Mouse (Mus musculus) liver, adult 2 months (tissue): ENCODE results near the gene Naxd. TPM values are rescaled to one million over a fixed set of nuclear protein-coding genes. Genes with fewer than 3 reads are reported as not detected.
"Not testable (repeated sequence)": the region's sequence is repeated elsewhere in the genome, so short reads cannot be mapped to it uniquely, and the experiment has no call there.

Experiments used
- DNase-seq: peaks from one replicate; pipeline ENCODE4 v3.0.0-alpha.2; 2011; ENCODE audit warnings: low read depth, low spot score; ENCODE audit errors: extremely low read depth
- H3K27ac ChIP-seq: fragments of 200-500 bp; replicated peaks from 2 replicates; pipeline ENCODE4 v1.5.1; 2012; ENCODE audit warnings: low read depth, mild to moderate bottlenecking, control low read depth, inconsistent platforms, low read length; ENCODE audit not compliant: insufficient read depth
- H3K27me3 ChIP-seq: fragments of 200-500 bp; 2 replicates; pipeline ENCODE4 v1.6.1; 2012; ENCODE audit warnings: mild to moderate bottlenecking, moderate library complexity, low read length, inconsistent platforms; ENCODE audit not compliant: control insufficient read depth, insufficient read depth
- H3K36me3 ChIP-seq: fragments of 200-500 bp; 2 replicates; pipeline ENCODE4 v1.6.1; 2012; ENCODE audit warnings: low read length, inconsistent platforms; ENCODE audit not compliant: control insufficient read depth, insufficient read depth
- H3K4me1 ChIP-seq: fragments of 200-500 bp; 2 replicates; pipeline ENCODE4 v1.6.1; 2011; ENCODE audit warnings: low read length; ENCODE audit not compliant: control insufficient read depth, insufficient read depth
- H3K4me3 ChIP-seq: fragments of 200-500 bp; 2 replicates; pipeline ENCODE4 v1.5.1; 2011; ENCODE audit warnings: low read depth, mild to moderate bottlenecking, control low read depth, low read length, moderate library complexity; ENCODE audit not compliant: insufficient read depth
- H3K79me2 ChIP-seq: fragments of 200-500 bp; 2 replicates; pipeline ENCODE4 v1.6.1; 2012; ENCODE audit warnings: inconsistent platforms, mild to moderate bottlenecking, low read length, moderate library complexity; ENCODE audit not compliant: control insufficient read depth, insufficient read depth
- H3K9ac ChIP-seq: fragments of 200-500 bp; 2 replicates; pipeline ENCODE4 v1.6.1; 2012; ENCODE audit warnings: low read depth, mild to moderate bottlenecking, control low read depth, inconsistent platforms, low read length
- CTCF ChIP-seq: fragments of 200-500 bp; IDR thresholded peaks from 2 replicates; pipeline ENCODE4 v1.5.1; 2011; ENCODE audit warnings: low read depth, low read length, control low read depth
- POLR2A ChIP-seq: fragments of 200-500 bp; IDR thresholded peaks from 2 replicates; pipeline ENCODE4 v1.6.1; 2011; ENCODE audit warnings: low read length, control low read depth; ENCODE audit not compliant: insufficient read depth; ENCODE audit errors: extremely low read depth
- WGBS: fragments of 180-500 bp; shearing (Covaris S2); methylation state at CpG from one replicate; pipeline ENCODE4 v1.1.7; 2018; 5-methylcytosine and 5-hydroxymethylcytosine counted together
- polyA plus RNA-seq: library from polyadenylated mRNA; depleted of rRNA; stranded (reverse); fragments of >200 nt; gene quantifications from 2 replicates; pipeline ENCODE4 v1.2.3, GENCODE M21; 2012
- total RNA-seq: library from RNA; depleted of rRNA; stranded (reverse); fragments of >200 nt; gene quantifications from 2 replicates; pipeline ENCODE4 v1.2.3, GENCODE M21; 2014

Gene Naxd
- total and polyA plus RNA-seq, 2 experiments, result 84.7 to 110 TPM

DNA sequence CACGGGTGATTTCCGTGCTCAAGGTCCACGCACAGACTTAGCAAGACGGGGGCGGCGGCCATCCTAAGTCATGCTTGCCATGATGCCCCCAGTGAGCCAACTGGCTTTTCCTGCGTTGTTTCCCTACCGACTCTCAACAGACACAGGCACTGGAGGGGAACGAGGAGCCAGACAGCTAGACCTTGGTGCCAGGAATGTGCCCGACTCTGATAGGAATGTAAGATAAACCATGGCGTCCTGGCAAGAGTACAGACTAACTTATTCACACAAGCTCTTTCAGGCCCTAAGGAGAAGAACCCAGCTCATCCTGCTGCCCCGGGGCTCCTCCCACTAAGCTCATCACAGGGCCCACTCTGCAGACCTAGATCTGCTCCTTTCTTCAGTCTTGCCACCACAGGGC is 44.7 kb downstream of the Naxd start:
- DNase-seq, result no peak
- H3K36me3 ChIP-seq, result peaks cover 1% of the 10 kb centered on the region; the same call in 1 of the 2 replicates
- H3K27ac ChIP-seq, result no peak overlapping the region
- WGBS, result 90% methylated on average over 12 of the region's 12 CpGs
- peaks cover 4% of the 10 kb centered on the region; the same call in 1 of the 2 replicates for H3K79me2 ChIP-seq
- no peak for TF ChIP-seq POLR2A
- no peak for TF ChIP-seq CTCF
- no peaks in the 10 kb centered on the region for H3K4me1 ChIP-seq
- no peak overlapping the region for H3K4me3 ChIP-seq
- no peaks in the 10 kb centered on the region for H3K27me3 ChIP-seq
- H3K9ac ChIP-seq, result no peak overlapping the region

DNA sequence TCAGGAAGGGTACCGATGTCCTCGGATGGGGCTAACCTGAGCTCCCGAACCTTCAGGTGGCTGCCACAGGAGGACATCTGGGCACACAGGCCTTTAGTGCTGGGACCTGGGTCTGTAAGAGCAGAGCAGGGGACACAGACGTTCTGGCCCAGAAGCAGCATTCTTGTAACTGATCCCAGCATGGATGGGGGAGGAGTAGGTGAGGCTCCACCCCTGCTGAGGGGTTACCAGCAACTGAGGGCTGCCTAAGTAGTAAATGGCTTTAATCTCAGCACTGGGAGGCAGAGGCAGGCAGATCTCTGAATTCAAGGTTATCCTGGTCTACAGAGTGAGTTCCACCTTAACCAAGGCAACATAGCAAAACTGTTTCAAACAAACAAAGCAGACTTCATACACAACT is 45.6 kb downstream of the Naxd start:
- 90% methylated on average over 4 of the region's 4 CpGs for WGBS

DNA sequence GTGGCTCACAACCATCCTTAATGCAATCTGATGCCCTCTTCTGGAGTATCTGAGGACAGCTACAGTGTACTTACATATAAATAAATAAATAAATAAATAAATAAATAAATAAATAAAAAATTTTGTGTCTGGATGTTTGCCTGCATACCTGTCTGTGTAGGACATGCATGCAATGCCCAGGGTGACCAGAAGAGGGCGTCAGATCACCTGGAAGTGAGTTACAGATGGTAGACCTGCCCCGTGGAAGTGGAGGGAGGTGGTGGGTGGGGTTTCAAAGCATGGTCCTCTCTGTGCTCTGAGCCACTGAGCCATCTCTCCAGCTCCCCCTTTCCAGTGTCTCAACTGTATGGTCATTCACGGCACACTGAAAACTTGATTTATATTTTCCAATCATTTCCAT is 47.1 kb downstream of the Naxd start:
- H3K27me3 ChIP-seq, result no peaks in the 10 kb centered on the region
- no peaks in the 10 kb centered on the region; the same call in 1 of the 2 replicates for H3K36me3 ChIP-seq
- no peak overlapping the region for H3K4me3 ChIP-seq
- DNase-seq, result peak; percentile 51
- WGBS, result 46% methylated on average over 3 of the region's 3 CpGs
- no peak overlapping the region for H3K9ac ChIP-seq
- H3K4me1 ChIP-seq, result no peaks in the 10 kb centered on the region
- TF ChIP-seq CTCF, result peak; percentile 85
- no peak for TF ChIP-seq POLR2A
- peaks cover 6% of the 10 kb centered on the region; the same call in 1 of the 2 replicates for H3K79me2 ChIP-seq
- H3K27ac ChIP-seq, result no peak overlapping the region

More for the DNA sequence above, 45.6 kb downstream of the Naxd start:
- Histone ChIP-seq H3K36me3 (peaks cover 1% of the 10 kb centered on the region; the same call in 1 of the 2 replicates), H3K79me2 (peaks cover 4% of the 10 kb centered on the region; the same call in 1 of the 2 replicates), H3K4me1 (no peaks in the 10 kb centered on the region), H3K4me3 (no peak overlapping the region), H3K27ac (no peak overlapping the region), H3K27me3 (no peaks in the 10 kb centered on the region), H3K9ac (no peak overlapping the region)
- no peak for DNase-seq
- no peak for TF ChIP-seq CTCF

- DNase-seq, result no peak
- WGBS, result 81% methylated on average over 6 of the region's 6 CpGs
- no peaks in the 10 kb centered on the region for H3K36me3 ChIP-seq
- H3K4me1 ChIP-seq, result peaks cover 5% of the 10 kb centered on the region; the same call in 1 of the 2 replicates
- H3K27me3 ChIP-seq, result no peaks in the 10 kb centered on the region
- H3K4me3 ChIP-seq, result no peak overlapping the region
- H3K27ac ChIP-seq, result no peak overlapping the region
- peaks cover 2% of the 10 kb centered on the region; the same call in 1 of the 2 replicates for H3K79me2 ChIP-seq
- TF ChIP-seq CTCF (peak; percentile 55), POLR2A (no peak)
- H3K9ac ChIP-seq, result no peak overlapping the region
These were observed 49.8 kb downstream of the Naxd start for GRCm38 (mm10) chr8:11547063-11547462.

GRCm38 (mm10) chr8:11549706-11550105 is 52.4 kb downstream of the Naxd start:
- Histone ChIP-seq H3K36me3 (no peaks in the 10 kb centered on the region), H3K79me2 (peaks cover 2% of the 10 kb centered on the region; the same call in 1 of the 2 replicates), H3K27ac (no peak overlapping the region), H3K4me3 (no peak overlapping the region), H3K4me1 (peaks cover 8% of the 10 kb centered on the region; the same call in 1 of the 2 replicates), H3K9ac (no peak overlapping the region), H3K27me3 (no peaks in the 10 kb centered on the region)
- 19% methylated on average over 7 of the region's 7 CpGs for WGBS
- no peak for TF ChIP-seq POLR2A
- peak; percentile 49; the same call in 1 of the 2 replicates for TF ChIP-seq CTCF
- peak; percentile 32 for DNase-seq

DNA sequence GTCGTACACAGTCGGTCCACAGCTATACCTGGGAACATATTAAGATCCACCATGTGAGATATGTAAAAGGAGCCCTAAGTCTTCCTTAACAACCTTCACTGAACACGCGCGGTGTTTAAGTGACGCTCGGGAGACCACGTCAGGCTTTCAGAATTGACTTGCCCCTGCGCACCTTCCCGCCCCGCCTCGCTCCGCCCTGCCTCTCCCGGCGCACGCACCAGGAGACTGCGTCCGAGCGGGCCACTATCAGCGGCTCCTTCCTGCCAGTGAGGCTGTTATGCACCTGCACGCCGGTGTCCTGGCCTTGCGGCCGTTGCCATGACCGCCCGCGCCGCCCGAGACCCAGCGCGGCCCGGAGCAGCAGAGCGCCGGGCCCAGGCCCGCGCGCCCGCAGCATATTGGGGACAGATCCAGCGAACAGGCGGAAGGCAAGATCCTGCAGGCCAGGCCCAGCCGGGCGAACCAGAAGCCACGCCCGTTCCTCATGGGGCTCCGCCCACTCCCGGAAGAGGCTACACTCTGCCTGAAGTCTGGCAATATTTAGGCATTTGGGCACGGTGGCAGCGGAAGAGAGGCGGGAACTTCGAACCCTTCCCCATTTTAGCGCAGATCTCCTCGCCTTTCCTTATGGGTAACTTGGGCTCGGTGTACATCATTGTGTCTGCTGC is 53.1 kb downstream of the Naxd start, which contains the start of gene Cars2:
Gene Cars2 (minus strand): TSS at position 503 of the 668 bp plus-strand sequence.
- peak; percentile 89 for DNase-seq
- Histone ChIP-seq H3K36me3 (no peaks in the 10 kb centered on the region), H3K4me3 (peak within 1 kb of the TSS; percentile 77), H3K9ac (peak within 1 kb of the TSS; percentile 90), H3K4me1 (peaks cover 10% of the 10 kb centered on the region; the same call in 1 of the 2 replicates), H3K27me3 (no peaks in the 10 kb centered on the region), H3K27ac (peak within 1 kb of the TSS; percentile 83), H3K79me2 (peaks cover 2% of the 10 kb centered on the region; the same call in 1 of the 2 replicates)
- TF ChIP-seq POLR2A (peak; percentile 75), CTCF (no peak)
- WGBS, result under 1% methylated on average over 51 of the region's 53 CpGs

DNA sequence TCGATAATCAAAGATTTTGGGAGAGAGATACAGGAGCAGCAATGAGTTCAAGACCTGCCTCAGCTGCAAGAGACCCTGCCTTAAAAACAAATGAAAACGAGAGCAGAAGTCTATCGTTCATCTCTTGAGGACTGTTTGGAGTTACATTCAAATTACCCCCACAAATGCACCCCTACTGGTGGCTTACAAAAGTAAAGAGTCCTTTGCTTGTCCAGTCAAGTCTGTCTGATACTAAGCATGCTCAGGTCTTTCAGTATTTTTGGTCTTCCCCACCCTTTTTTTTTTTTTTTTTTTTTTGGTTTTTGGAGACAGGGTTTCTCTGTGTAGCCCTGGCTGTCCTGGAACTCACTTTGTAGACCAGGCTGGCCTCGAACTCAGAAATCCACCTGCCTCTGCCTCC is 54.2 kb downstream of the Naxd start:
- not testable (repeated sequence) for H3K9ac ChIP-seq, H3K79me2 ChIP-seq, H3K27me3 ChIP-seq, DNase-seq, H3K4me3 ChIP-seq, H3K27ac ChIP-seq, H3K36me3 ChIP-seq, H3K4me1 ChIP-seq
- 83% methylated on average over 3 of the region's 4 CpGs for WGBS
